Mouse (Mus musculus): ENCODE results near the gene Nfkbia.

DNA sequence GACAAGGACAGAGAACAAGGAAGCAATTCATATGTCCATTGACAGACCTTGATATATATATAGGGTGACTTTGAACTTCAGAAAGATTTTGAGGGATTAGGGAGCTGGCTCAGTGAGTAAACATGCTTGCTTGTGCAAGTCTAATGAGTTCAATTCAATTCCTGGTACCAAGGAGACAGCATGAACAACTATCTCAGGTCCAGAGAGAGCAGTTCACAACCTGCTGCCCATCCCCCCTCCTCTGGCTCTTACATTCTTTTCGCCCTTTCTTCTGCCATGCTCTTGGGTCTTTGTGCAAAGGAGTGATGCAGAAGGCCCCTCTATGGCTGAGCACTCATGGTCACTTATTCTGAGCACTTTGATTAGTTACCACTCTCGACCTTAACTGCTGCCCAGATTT, 44.0 kb downstream of the Nfkbia start:
- TF ChIP-seq CTCF (IDR thresholded peaks at IDR 0.05; ENCODE audit: control insufficient read depth, insufficient read depth, insufficient read length), result no peak
- no peak for TF ChIP-seq USF1 (IDR thresholded peaks at IDR 0.05; ENCODE audit: low read depth)
- no peak for TF ChIP-seq MYOG (IDR thresholded peaks at IDR 0.05; ENCODE audit: control insufficient read depth, extremely low read depth, insufficient read length)
- no peak for TF ChIP-seq MYOD1 (IDR thresholded peaks at IDR 0.05; ENCODE audit: control insufficient read depth, insufficient read length, low read depth)
- no peak for TF ChIP-seq MAX (IDR thresholded peaks at IDR 0.05)

All from C2C12 (cell line).